Comparison of ENCODE assay signal across 15 mouse cellular contexts in genomic region chr11:117729341-117729740, GRCm38 (mm10). TPM values are rescaled to one million over a fixed set of nuclear protein-coding genes. Genes with fewer than 3 reads are reported as not detected.
DNase-seq lines count a peak whose midpoint lies in the region; ATAC-seq and TF ChIP-seq lines count a peak whose summit lies in the region.
"Had no signal": no experiment of that assay in that cellular context is flagged by ENCODE, and none has a peak within 500 bp of the region (broad histone marks: within the 10 kb centered on the region; RNA-seq: fewer than 3 reads in every experiment).

No protein-coding gene starts in this region.

- H3K27ac ChIP-seq in lung, embryonic 14.5 days (ENCODE audit: low read depth), result peak overlapping the region; percentile 48; the same call in 1 of the 2 replicates
- peak overlapping the region; percentile 49; the same call in 1 of the 2 replicates for H3K27ac ChIP-seq in embryonic facial prominence, embryonic 15.5 days (replicated peaks)

- H3K9ac ChIP-seq in lung, embryonic 14.5 days, result no peak overlapping the region
- H3K9ac ChIP-seq in embryonic facial prominence, embryonic 15.5 days, result no peak overlapping the region

- H3K4me1 ChIP-seq in lung, embryonic 14.5 days (ENCODE audit: insufficient read depth), result no peaks in the 10 kb centered on the region
- H3K4me1 ChIP-seq in lung, adult 2 months (ENCODE audit: control insufficient read depth, insufficient read depth, low read length), result peaks cover 3% of the 10 kb centered on the region; the same call in 1 of the 2 replicates
- peaks cover 6% of the 10 kb centered on the region; the same call in 1 of the 2 replicates for H3K4me1 ChIP-seq in embryonic facial prominence, embryonic 15.5 days

- no peaks in the 10 kb centered on the region for H3K27me3 ChIP-seq in lung, embryonic 14.5 days (ENCODE audit: insufficient read depth, low read length)
- H3K27me3 ChIP-seq in embryonic facial prominence, embryonic 15.5 days, result no peaks in the 10 kb centered on the region

- peaks cover 20% of the 10 kb centered on the region; the same call in 1 of the 2 replicates for H3K36me3 ChIP-seq in lung, embryonic 14.5 days (ENCODE audit: insufficient read depth)
- peaks cover 28% of the 10 kb centered on the region for H3K36me3 ChIP-seq in embryonic facial prominence, embryonic 15.5 days

- H3K9me3 ChIP-seq in lung, embryonic 14.5 days (ENCODE audit: low read depth, low read length), result no peaks in the 10 kb centered on the region
- no peaks in the 10 kb centered on the region for H3K9me3 ChIP-seq in embryonic facial prominence, embryonic 15.5 days (replicated peaks)

- no peak overlapping the region for H3K4me2 ChIP-seq in lung, embryonic 14.5 days
- H3K4me2 ChIP-seq in embryonic facial prominence, embryonic 15.5 days (replicated peaks), result no peak overlapping the region

- TF ChIP-seq CTCF in lung, embryonic 14.5 days (IDR thresholded peaks at IDR 0.05; ENCODE audit: low read depth), result no peak
- TF ChIP-seq CTCF in lung, adult 2 months (IDR thresholded peaks at IDR 0.05; ENCODE audit: insufficient read depth, low read length), result no peak

- ATAC-seq in lung, embryonic 14.5 days (ENCODE audit: insufficient read depth), result no peak
- no peak for ATAC-seq in embryonic facial prominence, embryonic 15.5 days (ENCODE audit: insufficient number of reproducible peaks, low FRiP score, low TSS enrichment, low read depth)
- ATAC-seq in granulocyte monocyte progenitor cell, adult 5-6 weeks (replicated peaks; ENCODE audit: poor library complexity, severe bottlenecking), result no peak
- ATAC-seq: hindbrain, embryonic 16.5 days had no signal

- no peak overlapping the region for H3K4me3 ChIP-seq in lung, embryonic 14.5 days (ENCODE audit: low read depth, low read length)
- no peak overlapping the region for H3K4me3 ChIP-seq in lung, adult 2 months (replicated peaks; ENCODE audit: extremely low read depth, low read depth, low read length)
- no peak overlapping the region for H3K4me3 ChIP-seq in embryonic facial prominence, embryonic 15.5 days (replicated peaks)
- H3K4me3 ChIP-seq: erythroblast, embryonic 14.5 days; heart, adult 2 months had no signal

- DNase-seq in kidney, adult 11 months, result peak; percentile 15
- no peak for DNase-seq in kidney, postnatal 25 days
- no peak for DNase-seq in lung, embryonic 14.5 days
- no peak for DNase-seq in lung, adult 2 months
- DNase-seq in lung, postnatal 14 days, result peak; percentile 28
- no peak for DNase-seq in ovary, adult 18-20 months (ENCODE audit: low spot score)
- DNase-seq: adrenal gland, postnatal 10 days; cerebellum, postnatal 25 days; right cerebral cortex, postnatal 25 days; thymus, adult 2 months had no signal

- WGBS in lung, embryonic 14.5 days, result 79% methylated on average over 3 of the region's 3 CpGs
- WGBS in lung, adult 2 months, result 72% methylated on average over 3 of the region's 3 CpGs
- 57% methylated on average over 3 of the region's 3 CpGs for WGBS in embryonic facial prominence, embryonic 15.5 days

- TF ChIP-seq POLR2A in lung, adult 2 months (IDR thresholded peaks at IDR 0.05; ENCODE audit: borderline replicate concordance, extremely low read depth, low read depth, low read length), result no peak

RNA-seq across cellular contexts. Expression of gene Tmc8, which starts 52.5 kb away (rescaled TPM):
- polyA plus RNA-seq in lung, embryonic 14.5 days (2014; fragmentation: Nextera tagmentation; extraction: Ambion mirVana), result 1.6 and 2.9 TPM in 2 replicates
- polyA plus RNA-seq in lung, adult 2 months (2012; rRNA removed), result 12.0 and 12.8 TPM in 2 replicates
- polyA plus RNA-seq in embryonic facial prominence, embryonic 15.5 days (2015; fragmentation: Nextera tagmentation; extraction: Ambion mirVana), result 0.94 and 1.1 TPM in 2 replicates
- total RNA-seq in granulocyte monocyte progenitor cell, adult 5-6 weeks (2014; fragmentation: Nextera tagmentation), result 1.5 and 3.6 TPM in 2 replicates
- 0.95 and 1.8 TPM in 2 replicates for total RNA-seq in granulocyte monocyte progenitor cell, adult 5-6 weeks (2017)

RNA-seq across cellular contexts. Expression of gene Tmc6, which starts 52.7 kb away (rescaled TPM):
- polyA plus RNA-seq in lung, embryonic 14.5 days (2014; fragmentation: Nextera tagmentation; extraction: Ambion mirVana), result 18.2 and 18.6 TPM in 2 replicates
- polyA plus RNA-seq in lung, adult 2 months (2012; rRNA removed), result 55.7 and 56.0 TPM in 2 replicates
- polyA plus RNA-seq in embryonic facial prominence, embryonic 15.5 days (2015; fragmentation: Nextera tagmentation; extraction: Ambion mirVana), result 23.2 and 25.3 TPM in 2 replicates
- total RNA-seq in granulocyte monocyte progenitor cell, adult 5-6 weeks (2014; fragmentation: Nextera tagmentation), result 32.7 and 71.6 TPM in 2 replicates
- 12.6 and 20.6 TPM in 2 replicates for total RNA-seq in granulocyte monocyte progenitor cell, adult 5-6 weeks (2017)

Comparison
In these comparisons a context has a peak if more than half of its experiments do, and no peak if none do; other contexts are left out.
1. DNase-seq: peak in kidney, adult 11 months (single experiment) and lung, postnatal 14 days (single experiment); none in kidney, postnatal 25 days (0 of 2), lung, embryonic 14.5 days (single experiment), lung, adult 2 months (single experiment) and ovary, adult 18-20 months (single experiment).